Mouse (Mus musculus) hindbrain, embryonic 14.5 days (tissue): ENCODE data around the gene Slc7a14. TPM values are rescaled to one million over a fixed set of nuclear protein-coding genes. Genes with fewer than 3 reads are reported as not detected.
"Not testable (repeated sequence)": the region's sequence is repeated elsewhere in the genome, so short reads cannot be mapped to it uniquely, and the experiment has no call there.

Experiments used
- ATAC-seq: fragments of 200-750 bp; cut with Nextera tagmentation; 2 replicates; pipeline ENCODE4 v1.8.0; 2017; ENCODE audit warnings: moderate number of reproducible peaks, mild to moderate bottlenecking, moderate TSS enrichment, moderate library complexity; ENCODE audit not compliant: low FRiP score
- DNase-seq: peaks from one replicate; pipeline ENCODE4 v3.0.0-alpha.2; 2015; ENCODE audit warnings: low spot score
- H3K27ac ChIP-seq: fragments of 300-500 bp; sonication (generic); 2 replicates; pipeline ENCODE4 v1.5.1; 2014; ENCODE audit warnings: mild to moderate bottlenecking, moderate library complexity
- H3K27me3 ChIP-seq: fragments of 300-500 bp; sonication (generic); 2 replicates; pipeline ENCODE4 v1.6.1; 2014; ENCODE audit warnings: mild to moderate bottlenecking, low read length, mixed read lengths; ENCODE audit not compliant: control insufficient read depth, insufficient read depth
- H3K36me3 ChIP-seq: fragments of 300-500 bp; sonication (generic); replicated peaks from 2 replicates; pipeline ENCODE4 v1.6.1; 2014; ENCODE audit not compliant: control insufficient read depth, insufficient read depth
- H3K4me1 ChIP-seq: fragments of 300-500 bp; sonication (generic); replicated peaks from 2 replicates; pipeline ENCODE4 v1.6.1; 2014; ENCODE audit warnings: antibody characterized with exemption, low read length, mixed read lengths; ENCODE audit not compliant: control insufficient read depth, insufficient read depth
- H3K4me2 ChIP-seq: fragments of 300-500 bp; sonication (generic); replicated peaks from 2 replicates; pipeline ENCODE4 v1.6.1; 2014; ENCODE audit warnings: mild to moderate bottlenecking, moderate library complexity
- H3K4me3 ChIP-seq: fragments of 300-500 bp; sonication (generic); replicated peaks from 2 replicates; pipeline ENCODE4 v1.5.1; 2014; ENCODE audit warnings: mild to moderate bottlenecking, low read length
- H3K9ac ChIP-seq: fragments of 300-500 bp; sonication (generic); 2 replicates; pipeline ENCODE4 v1.6.1; 2014
- H3K9me3 ChIP-seq: fragments of 300-500 bp; sonication (generic); 2 replicates; pipeline ENCODE4 v1.6.1; 2016; ENCODE audit warnings: low read length; ENCODE audit not compliant: control insufficient read depth
- WGBS: fragments of 180-500 bp; shearing (Covaris S2); extraction: QIAGEN DNeasy Blood & Tissue Kit; methylation state at CpG from one replicate; pipeline ENCODE4 v1.1.7; 2014; 5-methylcytosine and 5-hydroxymethylcytosine counted together
- polyA plus RNA-seq: library from polyadenylated mRNA; unstranded; fragments of >200 nt; fragmentation: Nextera tagmentation; extraction: Ambion mirVana; gene quantifications from 2 replicates; pipeline ENCODE4 v1.2.1, GENCODE M21; 2014

Slc7a14 gene
- polyA plus RNA-seq, 1 experiment from 2014 or later: 8.0 TPM

DNA sequence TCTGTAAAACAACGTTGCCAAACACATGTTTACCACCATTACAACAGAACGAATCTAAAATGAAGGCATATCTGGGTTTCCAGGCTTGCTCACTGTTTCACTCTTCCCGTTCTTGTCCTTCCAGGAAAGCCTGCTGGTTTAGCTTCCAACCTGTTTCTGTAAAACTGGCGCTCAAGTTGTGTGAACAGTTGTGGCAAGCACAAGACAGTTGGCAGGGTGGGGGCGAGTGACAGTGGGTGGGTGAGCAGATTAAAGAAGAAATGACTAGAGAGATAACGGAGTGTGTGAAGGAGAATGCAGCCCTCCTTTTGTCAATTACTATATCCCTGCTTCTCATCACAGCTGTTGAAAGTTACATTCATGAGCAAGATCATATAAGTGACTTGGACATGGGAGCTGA lies 2.2 kb downstream of the Slc7a14 start:
- no peaks in the 10 kb centered on the region for H3K9me3 ChIP-seq
- peaks cover 8% of the 10 kb centered on the region for H3K27me3 ChIP-seq
- no peak overlapping the region for H3K9ac ChIP-seq
- no peak overlapping the region for H3K27ac ChIP-seq
- no peak for ATAC-seq
- H3K4me3 ChIP-seq: peak overlapping the region; percentile 58; the same call in 1 of the 2 replicates
- no peaks in the 10 kb centered on the region for H3K36me3 ChIP-seq
- DNase-seq: no peak
- WGBS: 85% methylated on average over 6 of the region's 6 CpGs
- peak overlapping the region; percentile 80 for H3K4me2 ChIP-seq
- peaks cover 5% of the 10 kb centered on the region; the same call in 1 of the 2 replicates for H3K4me1 ChIP-seq

DNA sequence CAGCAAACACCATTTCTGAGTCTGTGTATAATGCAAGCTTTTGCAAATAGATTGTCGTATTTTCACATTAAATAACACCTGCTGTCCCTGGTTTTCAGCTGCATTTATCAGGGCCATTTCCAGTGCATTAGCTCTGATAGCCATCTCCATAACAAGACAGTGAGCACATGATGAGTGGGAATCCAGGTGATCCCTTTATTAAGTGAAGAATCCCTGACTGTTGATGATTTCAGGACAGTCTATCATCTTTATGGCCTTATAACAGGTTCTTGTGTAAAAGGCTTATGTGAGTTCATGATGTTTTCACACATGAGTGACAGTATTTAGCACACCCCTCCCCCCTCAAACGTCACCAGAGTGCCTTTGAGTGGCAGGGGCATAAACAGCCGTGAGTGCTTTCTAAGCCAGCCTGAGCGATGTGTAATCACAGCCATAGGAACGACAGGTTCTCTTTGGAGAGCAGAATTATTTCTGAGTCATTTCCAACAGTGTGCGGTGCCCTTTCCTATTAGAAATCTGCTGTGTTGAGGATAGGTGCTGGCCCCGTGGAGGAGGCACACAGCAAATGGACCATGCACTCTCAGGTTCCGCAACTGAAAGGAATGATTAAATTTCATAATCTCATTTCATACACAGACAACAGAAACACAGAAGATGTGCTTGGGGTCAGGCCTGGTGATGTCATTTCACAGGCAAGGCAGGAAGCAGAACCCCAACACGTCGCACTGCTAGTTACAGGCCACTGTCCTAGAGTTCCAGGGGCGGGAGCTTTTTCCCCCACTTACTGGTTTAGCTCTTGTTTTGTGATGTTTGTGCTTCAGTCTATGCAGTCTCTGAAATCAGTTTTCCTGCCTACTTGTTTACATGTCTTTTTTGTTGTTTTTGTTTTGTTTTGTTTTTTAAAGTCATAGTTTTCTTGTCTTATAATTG lies 18.2 kb downstream of the Slc7a14 start:
- no peaks in the 10 kb centered on the region for H3K36me3 ChIP-seq
- DNase-seq (no peak), ATAC-seq (peak; percentile 53; the same call in 1 of the 2 replicates)
- H3K27ac ChIP-seq: no peak overlapping the region
- H3K4me1 ChIP-seq: no peaks in the 10 kb centered on the region; the same call in 1 of the 2 replicates
- no peak overlapping the region for H3K9ac ChIP-seq
- no peak overlapping the region for H3K4me3 ChIP-seq
- H3K27me3 ChIP-seq: no peaks in the 10 kb centered on the region
- no peak overlapping the region for H3K4me2 ChIP-seq
- WGBS: 61% methylated on average over 11 of the region's 11 CpGs
- no peaks in the 10 kb centered on the region for H3K9me3 ChIP-seq

DNA sequence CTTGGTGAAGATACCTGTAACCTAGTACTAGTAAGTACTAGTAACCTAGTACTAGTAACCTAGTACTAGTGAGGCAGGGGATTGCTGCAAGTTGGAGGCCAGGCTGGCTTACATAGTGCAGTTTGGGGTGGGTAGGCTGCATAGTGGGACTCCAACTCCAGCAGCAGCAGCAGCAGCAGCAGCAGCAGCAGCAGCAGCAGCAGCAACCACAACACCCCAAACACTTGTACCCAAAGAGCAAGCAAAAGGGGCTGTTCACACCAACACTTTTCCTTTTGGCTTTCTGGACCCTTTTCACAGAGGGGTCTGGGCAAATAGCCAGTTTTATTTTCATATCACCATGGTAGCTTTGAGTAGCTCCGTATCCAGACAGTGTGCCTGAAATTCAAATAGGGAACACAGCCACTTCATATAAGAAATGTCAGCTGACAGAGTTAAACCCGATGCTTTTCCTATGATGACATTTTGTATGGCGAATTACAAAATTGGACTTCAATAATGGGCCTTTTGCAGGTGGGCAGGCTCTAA lies 22.7 kb downstream of the Slc7a14 start:
- WGBS: 55% methylated on average over 3 of the region's 3 CpGs
- H3K27ac ChIP-seq: no peak overlapping the region
- ATAC-seq (peak; percentile 32; the same call in 1 of the 2 replicates), DNase-seq (no peak)
- no peak overlapping the region for H3K9ac ChIP-seq
- H3K9me3 ChIP-seq: no peaks in the 10 kb centered on the region
- no peaks in the 10 kb centered on the region for H3K36me3 ChIP-seq
- H3K4me2 ChIP-seq: no peak overlapping the region
- H3K4me3 ChIP-seq: no peak overlapping the region
- H3K4me1 ChIP-seq: no peaks in the 10 kb centered on the region; the same call in 1 of the 2 replicates
- H3K27me3 ChIP-seq: no peaks in the 10 kb centered on the region

DNA sequence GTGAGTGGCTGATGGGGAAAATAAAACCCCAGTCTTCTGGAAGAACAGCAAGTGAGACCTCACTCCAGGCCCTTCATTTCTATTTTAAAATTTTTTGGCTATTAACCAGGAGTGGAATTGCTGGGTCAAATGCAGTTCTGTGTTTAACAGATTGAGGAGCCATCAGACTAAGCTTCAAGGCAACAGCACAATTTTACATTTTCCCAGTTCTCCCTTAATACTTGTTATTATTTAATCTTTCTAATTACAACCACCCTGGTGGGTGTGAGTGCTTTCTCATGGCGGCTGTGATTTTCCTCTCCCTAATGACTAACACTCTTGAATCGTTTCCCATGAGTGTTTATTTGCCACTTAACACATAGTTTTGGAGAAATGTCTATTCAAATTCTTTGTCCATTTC lies 29.1 kb downstream of the Slc7a14 start:
- H3K4me2 ChIP-seq: no peak overlapping the region
- no peaks in the 10 kb centered on the region for H3K36me3 ChIP-seq
- H3K4me3 ChIP-seq: no peak overlapping the region
- no peak overlapping the region for H3K9ac ChIP-seq
- no peak overlapping the region for H3K27ac ChIP-seq
- WGBS: 57% methylated on average over 2 of the region's 2 CpGs
- H3K27me3 ChIP-seq: no peaks in the 10 kb centered on the region
- ATAC-seq (no peak), DNase-seq (no peak)
- no peaks in the 10 kb centered on the region for H3K4me1 ChIP-seq
- no peaks in the 10 kb centered on the region for H3K9me3 ChIP-seq

DNA sequence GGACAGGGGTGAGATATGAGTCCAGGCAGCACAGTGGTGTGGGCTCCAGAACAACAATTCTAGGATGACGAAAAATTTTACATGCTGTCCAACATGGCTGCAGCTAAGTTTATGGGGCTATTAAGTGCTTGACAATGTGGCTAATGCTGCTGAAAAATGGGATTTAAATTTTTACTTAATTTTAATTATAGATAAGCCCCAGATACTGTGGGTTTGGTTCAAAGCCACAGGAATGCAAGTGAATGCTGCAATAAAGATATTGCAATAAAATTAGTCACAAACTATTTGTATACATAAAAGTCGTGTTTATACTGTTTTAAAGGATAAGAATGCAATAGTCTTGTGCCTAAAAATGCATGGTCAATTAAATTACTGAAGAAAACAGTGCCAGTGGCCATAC lies 35.3 kb downstream of the Slc7a14 start:
- Histone ChIP-seq H3K4me1 (no peaks in the 10 kb centered on the region), H3K27me3 (no peaks in the 10 kb centered on the region), H3K4me3 (no peak overlapping the region), H3K4me2 (no peak overlapping the region), H3K9ac (no peak overlapping the region), H3K36me3 (no peaks in the 10 kb centered on the region), H3K27ac (no peak overlapping the region), H3K9me3 (no peaks in the 10 kb centered on the region)
- WGBS: 74% methylated on average over 2 of the region's 2 CpGs
- DNase-seq (no peak), ATAC-seq (no peak)

DNA sequence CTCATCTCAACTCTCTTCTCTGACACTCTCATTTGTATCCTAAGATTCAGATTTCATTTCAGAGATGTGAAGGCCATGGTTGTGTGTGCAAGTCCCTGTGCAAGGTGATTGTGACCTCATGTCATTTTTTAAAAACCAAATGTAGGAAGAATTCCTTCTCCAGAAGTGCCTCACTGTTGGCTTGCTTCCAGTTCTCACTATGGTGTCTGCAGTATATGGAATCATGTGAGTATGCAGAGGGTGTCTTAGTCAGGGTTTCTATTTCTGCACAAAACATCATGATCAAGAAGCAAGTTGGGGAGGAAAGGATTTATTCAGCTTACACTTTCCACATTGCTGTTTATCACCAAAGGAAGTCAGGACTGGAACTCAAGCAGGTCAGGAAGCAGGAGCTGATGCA lies 36.9 kb downstream of the Slc7a14 start:
- ATAC-seq, H3K27me3 ChIP-seq, H3K27ac ChIP-seq, H3K36me3 ChIP-seq, DNase-seq, H3K4me1 ChIP-seq, H3K9ac ChIP-seq, H3K4me2 ChIP-seq, H3K9me3 ChIP-seq, H3K4me3 ChIP-seq: not testable (repeated sequence)

DNA sequence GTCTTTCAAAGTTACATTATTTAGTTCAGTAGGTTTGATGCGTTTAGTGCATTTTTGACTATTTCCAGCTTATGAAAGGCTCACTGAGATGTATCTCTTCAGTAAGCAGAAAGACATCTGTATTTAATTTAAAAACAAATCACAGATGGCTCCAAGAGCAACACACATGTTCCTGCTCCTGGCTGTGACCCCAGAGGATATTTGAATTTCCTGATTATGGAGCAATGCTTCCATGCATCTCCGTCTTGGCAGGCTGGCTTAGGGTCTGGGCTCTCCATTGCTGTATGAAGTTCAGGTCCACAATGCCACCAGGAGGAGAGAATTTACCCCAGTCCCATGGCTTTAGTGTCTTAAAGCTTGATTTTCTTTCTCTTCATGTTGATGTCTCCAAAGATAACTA lies 37.5 kb downstream of the Slc7a14 start:
- Histone ChIP-seq H3K4me1 (no peaks in the 10 kb centered on the region), H3K4me2 (no peak overlapping the region), H3K4me3 (no peak overlapping the region), H3K27me3 (no peaks in the 10 kb centered on the region), H3K9ac (no peak overlapping the region), H3K36me3 (no peaks in the 10 kb centered on the region), H3K27ac (no peak overlapping the region), H3K9me3 (no peaks in the 10 kb centered on the region)
- DNase-seq (no peak), ATAC-seq (no peak)
- 77% methylated on average over 2 of the region's 2 CpGs for WGBS

DNA sequence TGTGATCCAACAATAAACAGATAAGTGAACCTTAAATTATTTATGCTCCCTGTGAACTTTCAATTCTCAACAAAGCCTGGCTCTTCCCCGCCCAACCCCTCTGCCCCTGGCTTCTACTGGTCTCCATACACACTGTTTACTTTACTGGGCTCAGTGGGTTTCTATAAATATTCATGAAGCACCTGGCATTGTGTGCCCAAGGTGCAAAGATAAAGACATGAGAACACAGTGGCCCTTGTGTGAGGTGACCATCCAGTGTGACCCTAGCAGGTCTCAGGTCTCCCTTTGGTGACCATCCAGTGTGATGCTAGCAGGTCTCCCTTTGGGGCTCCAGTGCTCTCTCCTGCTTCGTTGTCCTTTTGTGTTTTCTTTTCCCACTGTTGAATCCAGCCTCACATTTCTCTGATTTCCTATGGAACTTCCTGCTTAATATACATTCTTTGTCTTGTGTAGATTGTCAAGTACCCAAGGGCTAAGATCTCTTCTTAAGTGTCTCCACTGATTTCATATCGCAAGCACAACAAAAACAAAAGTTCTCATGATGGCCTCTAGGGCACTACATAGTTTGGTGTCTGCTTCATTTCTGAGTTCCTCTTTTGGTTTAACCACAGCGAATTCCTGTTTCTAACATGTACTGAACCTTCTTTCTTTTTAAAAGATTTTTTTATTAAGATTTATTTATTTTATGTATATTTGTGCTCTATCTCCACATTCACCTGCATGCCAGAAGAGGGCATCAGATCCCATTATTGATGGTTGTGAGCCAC lies 40.4 kb downstream of the Slc7a14 start:
- DNase-seq (no peak), ATAC-seq (no peak)
- no peaks in the 10 kb centered on the region for H3K36me3 ChIP-seq
- H3K4me2 ChIP-seq: no peak overlapping the region
- no peak overlapping the region for H3K9ac ChIP-seq
- no peaks in the 10 kb centered on the region for H3K9me3 ChIP-seq
- no peak overlapping the region for H3K27ac ChIP-seq
- H3K4me1 ChIP-seq: no peaks in the 10 kb centered on the region
- H3K4me3 ChIP-seq: no peak overlapping the region
- no peaks in the 10 kb centered on the region for H3K27me3 ChIP-seq
- WGBS: 74% methylated on average over 4 of the region's 4 CpGs

DNA sequence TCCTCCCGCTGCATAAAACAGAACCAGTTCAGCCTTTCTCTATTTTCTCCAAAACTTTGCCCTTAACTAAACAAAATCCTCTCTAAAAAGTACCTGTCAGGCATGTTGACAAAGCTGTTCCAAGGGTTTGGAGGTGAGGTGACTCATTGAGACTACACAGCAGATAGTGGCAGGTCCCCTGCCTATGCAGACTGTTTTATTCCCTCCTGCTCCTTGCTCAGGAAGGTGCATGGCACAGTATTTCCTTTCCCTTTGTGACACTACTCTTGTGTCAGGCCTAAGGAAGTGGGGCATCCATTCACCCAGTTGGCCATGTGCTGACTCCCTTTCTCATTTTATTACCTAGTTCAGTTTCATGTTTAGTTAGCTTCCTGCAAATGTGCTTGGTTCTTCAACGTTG lies 42.3 kb downstream of the Slc7a14 start:
- Histone ChIP-seq H3K9me3 (no peaks in the 10 kb centered on the region), H3K4me2 (no peak overlapping the region), H3K9ac (no peak overlapping the region), H3K4me3 (no peak overlapping the region), H3K4me1 (no peaks in the 10 kb centered on the region), H3K27me3 (no peaks in the 10 kb centered on the region), H3K36me3 (no peaks in the 10 kb centered on the region), H3K27ac (no peak overlapping the region)
- ATAC-seq (no peak), DNase-seq (no peak)
- WGBS: 92% methylated on average over 2 of the region's 2 CpGs
